Mouse (Mus musculus) forebrain, embryonic 11.5 days (tissue): ENCODE results near the gene Tbc1d2. TPM values are rescaled to one million over a fixed set of nuclear protein-coding genes. Genes with fewer than 3 reads are reported as not detected.
"Not testable (repeated sequence)": the region's sequence is repeated elsewhere in the genome, so short reads cannot be mapped to it uniquely, and the experiment has no call there.

ENCODE experiments used
- ATAC-seq: fragments of 200-750 bp; cut with Nextera tagmentation; replicated peaks from 2 replicates; pipeline ENCODE4 v1.8.0; 2017; ENCODE audit warnings: moderate TSS enrichment; ENCODE audit not compliant: low FRiP score
- DNase-seq: peaks from one replicate; pipeline ENCODE4 v3.0.0-alpha.2; 2017; ENCODE audit warnings: low spot score
- H3K27ac ChIP-seq: fragments of 300-500 bp; sonication (generic); 2 replicates; pipeline ENCODE4 v1.5.1; 2014; ENCODE audit warnings: low read depth, low read length
- H3K27me3 ChIP-seq: fragments of 300-500 bp; sonication (generic); 2 replicates; pipeline ENCODE4 v1.6.1; 2014; ENCODE audit warnings: mild to moderate bottlenecking, low read length, mixed read lengths; ENCODE audit not compliant: control insufficient read depth, insufficient read depth
- H3K36me3 ChIP-seq: fragments of 300-500 bp; sonication (generic); 2 replicates; pipeline ENCODE4 v1.6.1; 2014; ENCODE audit warnings: mild to moderate bottlenecking, low read length, moderate library complexity, mixed read lengths; ENCODE audit not compliant: control insufficient read depth, insufficient read depth
- H3K4me1 ChIP-seq: fragments of 300-500 bp; sonication (generic); replicated peaks from 2 replicates; pipeline ENCODE4 v1.6.1; 2014; ENCODE audit warnings: low read length, mixed read lengths; ENCODE audit not compliant: control insufficient read depth, insufficient read depth
- H3K4me2 ChIP-seq: fragments of 300-500 bp; sonication (generic); 2 replicates; pipeline ENCODE4 v1.6.1; 2014; ENCODE audit warnings: low read depth, mild to moderate bottlenecking, low read length, moderate library complexity, mixed read lengths; ENCODE audit not compliant: severe bottlenecking
- H3K4me3 ChIP-seq: fragments of 300-500 bp; sonication (generic); 2 replicates; pipeline ENCODE4 v1.5.1; 2014; ENCODE audit warnings: low read depth, low read length
- H3K9ac ChIP-seq: fragments of 300-500 bp; sonication (generic); 2 replicates; pipeline ENCODE4 v1.6.1; 2014; ENCODE audit warnings: low read length
- H3K9me3 ChIP-seq: fragments of 300-500 bp; sonication (generic); 2 replicates; pipeline ENCODE4 v1.6.1; 2016; ENCODE audit warnings: low read length, mixed read lengths; ENCODE audit not compliant: control insufficient read depth
- WGBS: fragments of 180-500 bp; shearing (Covaris S2); extraction: QIAGEN DNeasy Blood & Tissue Kit; methylation state at CpG from one replicate; pipeline ENCODE4 v1.1.7; 2014; 5-methylcytosine and 5-hydroxymethylcytosine counted together
- polyA plus RNA-seq: library from polyadenylated mRNA; unstranded; fragments of >200 nt; fragmentation: Nextera tagmentation; extraction: Ambion mirVana; gene quantifications from 2 replicates; pipeline ENCODE4 v1.2.1, GENCODE M21; 2014

The Tbc1d2 gene
- polyA plus RNA-seq, 1 experiment from 2014 or later, result 0.57 TPM

DNA sequence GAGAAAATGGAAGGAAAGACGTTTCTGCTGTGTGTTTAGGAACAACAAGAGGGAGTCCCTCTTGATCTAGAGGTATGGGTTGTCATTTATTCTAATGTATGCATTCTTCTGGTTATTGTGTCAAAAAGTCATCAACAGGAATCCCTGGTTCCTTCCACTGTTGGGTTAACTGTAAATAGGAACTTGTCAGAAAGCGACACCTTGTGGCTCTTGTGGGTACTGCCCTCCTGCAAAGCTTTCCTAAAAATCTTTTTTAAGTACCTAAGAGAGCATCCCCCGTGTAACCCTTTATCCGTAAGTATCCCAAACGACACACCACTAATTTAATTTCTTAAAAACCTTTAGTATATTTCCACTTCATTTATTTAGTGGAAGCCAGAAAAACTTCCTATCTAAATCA, 7.1 kb upstream of the Tbc1d2 start:
- ATAC-seq (no peak), DNase-seq (peak; percentile 83)
- Histone ChIP-seq H3K36me3 (no peaks in the 10 kb centered on the region), H3K4me2 (no peak overlapping the region), H3K4me1 (no peaks in the 10 kb centered on the region), H3K27me3 (no peaks in the 10 kb centered on the region), H3K4me3 (no peak overlapping the region), H3K9ac (no peak overlapping the region), H3K27ac (no peak overlapping the region), H3K9me3 (no peaks in the 10 kb centered on the region)
- 12% methylated on average over 5 of the region's 5 CpGs for WGBS

DNA sequence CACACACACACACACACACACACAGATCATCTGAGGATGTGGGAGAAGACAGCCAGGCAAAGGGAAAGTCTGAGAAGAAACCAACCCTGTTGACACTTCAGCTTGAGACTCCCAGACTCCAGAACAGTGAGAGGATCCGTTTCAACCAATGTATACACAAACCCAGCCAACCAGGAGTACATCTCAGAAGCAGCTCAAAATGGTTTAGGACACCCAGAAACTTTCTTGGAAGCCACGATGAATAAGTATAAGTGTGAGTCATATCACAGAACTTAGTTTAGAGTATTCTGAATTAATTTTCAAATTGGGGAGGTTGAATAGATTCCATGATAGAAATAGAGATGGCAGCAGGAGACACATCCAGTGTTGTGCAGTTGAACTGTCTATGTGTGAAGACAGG, 5.9 kb upstream of the Tbc1d2 start:
- no peak for ATAC-seq
- peaks cover 4% of the 10 kb centered on the region for H3K27me3 ChIP-seq
- 72% methylated on average over 2 of the region's 2 CpGs for WGBS
- no peak overlapping the region for H3K4me3 ChIP-seq
- H3K4me1 ChIP-seq, result no peaks in the 10 kb centered on the region; the same call in 1 of the 2 replicates
- DNase-seq, result no peak
- no peak overlapping the region for H3K27ac ChIP-seq
- no peak overlapping the region for H3K4me2 ChIP-seq
- no peak overlapping the region for H3K9ac ChIP-seq
- H3K9me3 ChIP-seq, result no peaks in the 10 kb centered on the region
- H3K36me3 ChIP-seq, result no peaks in the 10 kb centered on the region

DNA sequence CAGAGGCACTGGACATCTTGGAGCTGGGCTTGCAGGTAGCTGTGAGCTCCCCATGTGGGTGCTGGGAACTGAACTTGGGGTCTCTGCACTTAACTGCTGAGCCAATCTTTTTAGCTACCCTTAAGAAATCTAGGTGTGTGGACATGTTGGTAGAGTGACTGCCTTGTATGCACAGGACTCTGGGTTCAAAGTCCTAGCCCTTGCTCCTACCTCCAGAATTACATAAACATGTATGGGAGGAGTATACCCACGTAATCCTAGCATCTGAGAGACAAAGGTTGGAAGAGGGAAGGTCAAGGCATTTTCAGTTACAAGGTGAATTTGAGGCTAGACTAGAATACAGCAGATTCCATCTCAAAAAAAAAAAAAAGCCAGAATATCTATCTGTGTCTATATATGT, 5.3 kb upstream of the Tbc1d2 start:
- Histone ChIP-seq H3K9ac (no peak overlapping the region), H3K36me3 (no peaks in the 10 kb centered on the region), H3K27ac (no peak overlapping the region), H3K4me2 (no peak overlapping the region), H3K9me3 (no peaks in the 10 kb centered on the region), H3K27me3 (peaks cover 7% of the 10 kb centered on the region), H3K4me3 (no peak overlapping the region), H3K4me1 (peaks cover 3% of the 10 kb centered on the region; the same call in 1 of the 2 replicates)
- WGBS, result 70% methylated on average over 1 of the region's 1 CpGs
- ATAC-seq, result no peak
- no peak for DNase-seq

DNA sequence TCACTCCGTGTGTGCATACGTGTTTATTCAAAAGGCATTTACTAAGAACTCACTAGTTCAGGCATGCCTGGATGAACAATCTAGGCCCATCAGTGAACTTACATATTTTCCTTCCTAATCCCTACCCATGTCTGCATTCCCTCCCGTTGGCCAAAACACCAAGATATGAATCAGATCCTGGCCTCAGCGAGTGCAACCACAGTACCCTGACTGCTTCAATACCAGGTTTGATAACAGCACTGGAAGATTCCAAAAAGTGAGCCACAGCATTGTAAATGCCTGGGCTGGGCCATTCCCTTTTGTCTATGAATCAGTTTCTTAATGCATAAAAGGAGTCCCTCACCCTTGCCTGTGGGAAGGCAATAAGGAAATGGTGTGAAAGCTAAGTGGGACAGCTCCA, 848 bp downstream of the Tbc1d2 start:
- H3K9ac ChIP-seq, result no peak overlapping the region

DNA sequence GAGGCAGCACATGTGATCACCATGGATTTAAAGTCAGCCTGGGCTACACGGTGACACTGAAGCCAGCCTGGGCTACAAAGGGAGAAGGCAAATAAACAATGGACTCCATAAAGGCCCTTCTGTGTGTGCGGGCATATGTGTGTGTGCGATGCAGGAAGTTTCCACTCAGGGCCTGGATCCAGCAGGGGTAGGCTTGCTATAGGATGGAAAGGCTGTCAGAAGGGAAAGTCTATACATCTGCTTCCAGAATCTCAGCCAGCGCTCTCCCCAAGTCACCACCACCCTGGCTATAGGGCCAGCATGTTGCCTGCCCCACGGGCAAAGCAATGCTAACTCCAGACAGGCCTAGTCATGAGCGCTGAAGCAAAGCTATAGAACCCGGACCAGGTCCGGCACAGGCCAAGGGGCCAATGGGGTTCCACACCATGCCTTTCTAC, 6.3 kb downstream of the Tbc1d2 start:
- Histone ChIP-seq H3K4me1 (no peaks in the 10 kb centered on the region), H3K4me2 (no peak overlapping the region), H3K9me3 (no peaks in the 10 kb centered on the region), H3K4me3 (no peak overlapping the region), H3K36me3 (no peaks in the 10 kb centered on the region), H3K27me3 (peaks cover 5% of the 10 kb centered on the region), H3K27ac (no peak overlapping the region), H3K9ac (no peak overlapping the region)
- DNase-seq, result no peak
- ATAC-seq, result no peak
- 85% methylated on average over 8 of the region's 8 CpGs for WGBS

More for the DNA sequence above, 848 bp downstream of the Tbc1d2 start:
- WGBS, result 56% methylated on average over 4 of the region's 4 CpGs
- Histone ChIP-seq H3K27me3 (peaks cover 17% of the 10 kb centered on the region), H3K27ac (no peak overlapping the region), H3K4me2 (0 out of 2 replicates have a peak overlapping the region, but pooled peaks have one; percentile 94), H3K4me1 (peaks cover 7% of the 10 kb centered on the region; the same call in 1 of the 2 replicates), H3K9me3 (no peaks in the 10 kb centered on the region), H3K36me3 (no peaks in the 10 kb centered on the region), H3K4me3 (peak overlapping the region; percentile 72)
- ATAC-seq, result no peak
- no peak for DNase-seq

DNA sequence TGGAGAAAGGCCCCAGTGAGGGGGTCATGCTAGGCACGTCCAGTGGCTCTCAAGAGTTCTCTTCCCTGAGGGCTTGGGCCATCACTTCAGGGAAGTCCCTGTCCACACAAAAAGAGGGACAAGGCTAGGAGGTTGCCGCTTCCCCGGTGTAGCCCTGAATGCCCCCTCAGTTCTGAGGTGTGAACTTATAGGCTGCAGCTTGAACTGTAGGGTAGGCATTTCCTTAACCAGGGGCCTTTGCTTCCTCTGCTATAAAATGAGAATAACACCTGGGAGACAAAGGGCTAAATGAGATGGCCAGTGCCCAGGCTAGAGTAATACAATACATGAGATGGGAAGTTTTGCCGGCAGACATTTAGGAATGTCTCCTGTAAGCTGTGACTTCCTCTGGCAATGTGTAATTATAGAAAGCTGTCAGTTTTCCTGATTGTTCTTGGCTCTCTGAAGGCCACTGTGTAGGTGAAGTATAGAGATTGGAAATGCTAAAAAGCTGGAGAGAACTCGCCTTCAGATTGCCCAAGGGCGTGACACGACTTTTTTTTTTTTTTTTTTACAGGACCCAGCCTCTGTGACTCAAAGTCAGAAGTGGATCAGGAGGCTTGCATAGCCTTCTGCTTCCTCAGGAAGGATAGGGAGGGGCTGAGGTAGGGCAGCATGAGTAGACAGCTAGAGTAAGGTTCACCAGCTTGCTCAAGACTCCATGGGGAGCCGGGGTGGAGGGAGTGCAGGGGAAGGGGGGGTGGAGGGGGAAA, 6.9 kb downstream of the Tbc1d2 start:
- H3K27ac ChIP-seq, result no peak overlapping the region
- WGBS, result 83% methylated on average over 8 of the region's 8 CpGs

DNA sequence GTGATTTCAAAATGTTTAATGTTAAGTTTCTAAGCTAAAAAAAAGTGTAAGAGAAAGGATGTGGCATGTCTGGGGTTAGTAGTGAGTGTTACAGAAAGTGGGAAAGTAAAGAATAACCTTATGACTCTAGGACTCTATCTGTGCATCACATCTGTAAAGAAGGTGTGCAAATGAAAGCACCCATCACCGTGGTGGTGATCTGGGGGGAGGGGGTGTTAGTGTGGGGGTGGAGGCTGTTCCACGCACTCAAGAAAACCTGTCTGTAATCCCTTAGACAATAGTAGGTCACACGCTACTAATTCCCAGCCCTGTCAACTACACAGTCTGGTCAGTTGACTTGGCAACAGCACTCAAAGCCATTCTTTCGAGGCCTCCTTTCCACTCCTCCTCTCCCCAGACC, 8.7 kb downstream of the Tbc1d2 start:
- ATAC-seq (no peak), DNase-seq (no peak)
- H3K4me1 ChIP-seq, result no peaks in the 10 kb centered on the region
- H3K36me3 ChIP-seq, result no peaks in the 10 kb centered on the region
- WGBS, result 42% methylated on average over 4 of the region's 4 CpGs
- H3K4me2 ChIP-seq, result no peak overlapping the region
- no peak overlapping the region for H3K27ac ChIP-seq
- H3K27me3 ChIP-seq, result no peaks in the 10 kb centered on the region
- no peak overlapping the region for H3K9ac ChIP-seq
- H3K4me3 ChIP-seq, result no peak overlapping the region
- H3K9me3 ChIP-seq, result no peaks in the 10 kb centered on the region

More for the DNA sequence above, 6.9 kb downstream of the Tbc1d2 start:
- Histone ChIP-seq H3K9me3 (no peaks in the 10 kb centered on the region), H3K4me3 (no peak overlapping the region), H3K9ac (no peak overlapping the region), H3K27me3 (peaks cover 1% of the 10 kb centered on the region; the same call in 1 of the 2 replicates), H3K4me1 (no peaks in the 10 kb centered on the region), H3K36me3 (no peaks in the 10 kb centered on the region), H3K4me2 (no peak overlapping the region)
- DNase-seq (no peak), ATAC-seq (no peak)

DNA sequence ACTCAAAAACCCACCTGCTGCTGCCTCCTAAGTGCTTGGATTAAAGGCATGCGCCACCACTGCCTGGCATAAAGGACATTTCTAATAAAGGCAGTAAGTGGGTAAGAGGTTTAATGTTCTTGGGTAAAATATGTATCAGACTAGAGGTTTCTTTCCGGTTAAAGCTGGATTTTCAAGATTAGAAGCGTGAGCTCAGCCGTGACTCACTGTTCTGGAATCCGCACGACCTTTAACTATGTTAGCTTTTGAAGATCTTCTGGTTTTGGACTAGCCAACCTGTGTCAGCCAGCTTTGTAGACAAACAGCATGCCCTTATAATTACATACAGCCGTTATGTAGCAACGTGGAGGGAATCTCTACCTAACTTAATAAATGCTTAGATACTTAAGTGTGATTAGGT, 10.1 kb downstream of the Tbc1d2 start:
- H3K9ac ChIP-seq, result no peak overlapping the region
- H3K4me1 ChIP-seq, result no peaks in the 10 kb centered on the region
- 84% methylated on average over 8 of the region's 8 CpGs for WGBS
- ATAC-seq, result no peak
- no peak overlapping the region for H3K4me2 ChIP-seq
- no peaks in the 10 kb centered on the region for H3K36me3 ChIP-seq
- H3K27ac ChIP-seq, result no peak overlapping the region
- H3K27me3 ChIP-seq, result no peaks in the 10 kb centered on the region
- DNase-seq, result no peak
- no peaks in the 10 kb centered on the region for H3K9me3 ChIP-seq
- H3K4me3 ChIP-seq, result no peak overlapping the region

DNA sequence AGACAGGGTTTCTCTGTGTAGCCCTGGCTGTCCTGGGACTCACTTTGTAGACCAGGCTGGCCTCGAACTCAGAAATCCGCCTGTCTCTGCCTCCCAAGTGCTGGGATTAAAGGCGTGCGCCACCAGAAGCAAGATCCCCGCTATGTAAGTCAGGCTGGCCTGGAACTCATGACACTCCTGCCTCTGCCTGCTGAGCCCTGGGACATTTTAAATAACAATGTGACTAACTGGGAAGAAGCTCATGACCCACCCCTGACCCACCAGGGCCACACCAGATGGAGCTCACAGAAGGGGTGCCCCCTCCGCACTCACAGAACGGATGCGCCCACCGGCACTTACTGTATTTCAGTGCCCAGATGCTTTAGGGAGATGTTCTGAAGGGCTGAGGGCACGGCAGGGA, 12.8 kb downstream of the Tbc1d2 start:
- DNase-seq, H3K4me3 ChIP-seq, H3K27ac ChIP-seq, H3K4me2 ChIP-seq, H3K9ac ChIP-seq, H3K27me3 ChIP-seq, H3K4me1 ChIP-seq, H3K36me3 ChIP-seq, ATAC-seq, H3K9me3 ChIP-seq: not testable (repeated sequence)
- WGBS, result 93% methylated on average over 10 of the region's 10 CpGs
